Mouse (Mus musculus) embryonic fibroblast, embryonic 13.5 days (primary cell): Measurements from ENCODE around the gene Leap2.

Experiments used
- CTCF ChIP-seq: IDR thresholded peaks from 2 replicates; pipeline ENCODE4 v1.5.1; 2011; ENCODE audit warnings: mild to moderate bottlenecking, control low read depth, low read length, moderate library complexity, borderline replicate concordance; ENCODE audit not compliant: insufficient read depth
- POLR2A ChIP-seq: IDR thresholded peaks from 2 replicates; pipeline ENCODE4 v1.6.1; 2011; ENCODE audit warnings: low read depth, mild to moderate bottlenecking, control low read depth, low read length, moderate library complexity

DNA sequence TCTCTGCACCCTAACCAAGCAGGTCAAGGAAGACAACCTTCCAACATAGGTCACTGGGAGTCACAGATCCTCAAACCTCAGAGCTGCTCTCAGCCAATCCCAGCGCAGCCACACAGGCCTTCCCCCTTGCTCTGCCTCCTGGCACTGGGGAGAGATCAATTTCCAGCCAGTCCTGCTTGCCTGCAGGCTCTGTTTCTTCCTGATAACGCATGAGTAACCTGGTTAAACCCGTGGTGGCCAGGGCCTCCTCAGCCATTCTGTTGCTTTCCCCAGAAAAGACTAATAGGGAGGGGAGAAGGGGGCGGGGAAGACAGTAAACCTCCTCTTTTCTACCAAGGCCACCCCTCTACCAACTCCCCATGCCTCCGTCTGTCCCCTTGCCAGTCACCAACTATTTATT is 38.8 kb upstream of the Leap2 start:
- TF ChIP-seq CTCF = no peak
- TF ChIP-seq POLR2A = no peak
